Mouse (Mus musculus) liver, postnatal 0 days (tissue): Measurements from ENCODE around the gene Rex1bd. TPM values are rescaled to one million over a fixed set of nuclear protein-coding genes. Genes with fewer than 3 reads are reported as not detected.

Experiments
- ATAC-seq: fragments of 200-750 bp; cut with Nextera tagmentation; 2 replicates; pipeline ENCODE4 v1.8.0; 2017; ENCODE audit warnings: mild to moderate bottlenecking, moderate library complexity
- DNase-seq: peaks from one replicate; pipeline ENCODE4 v3.0.0-alpha.2; 2016
- H3K27ac ChIP-seq: fragments of 300-500 bp; sonication (generic); 2 replicates; pipeline ENCODE4 v1.5.1; 2014; ENCODE audit warnings: antibody characterized with exemption, moderate library complexity, mild to moderate bottlenecking, low read depth
- H3K27me3 ChIP-seq: fragments of 300-500 bp; sonication (generic); 2 replicates; pipeline ENCODE4 v1.6.1; 2014; ENCODE audit warnings: low read length, control low read depth, mixed read lengths; ENCODE audit not compliant: insufficient read depth
- H3K36me3 ChIP-seq: fragments of 300-500 bp; sonication (generic); replicated peaks from 2 replicates; pipeline ENCODE4 v1.6.1; 2014; ENCODE audit warnings: mild to moderate bottlenecking, control low read depth, low read length, moderate library complexity, mixed read lengths; ENCODE audit not compliant: insufficient read depth
- H3K4me1 ChIP-seq: fragments of 300-500 bp; sonication (generic); 2 replicates; pipeline ENCODE4 v1.6.1; 2014; ENCODE audit warnings: antibody characterized with exemption, mild to moderate bottlenecking, control low read depth; ENCODE audit not compliant: insufficient read depth
- H3K4me2 ChIP-seq: fragments of 300-500 bp; sonication (generic); 2 replicates; pipeline ENCODE4 v1.6.1; 2014; ENCODE audit warnings: low read depth, mild to moderate bottlenecking, low read length, moderate library complexity, mixed read lengths
- H3K4me3 ChIP-seq: fragments of 300-500 bp; sonication (generic); 2 replicates; pipeline ENCODE4 v1.5.1; 2014; ENCODE audit warnings: low read depth, low read length
- H3K9ac ChIP-seq: fragments of 300-500 bp; sonication (generic); replicated peaks from 2 replicates; pipeline ENCODE4 v1.6.1; 2014; ENCODE audit warnings: mild to moderate bottlenecking, moderate library complexity
- H3K9me3 ChIP-seq: fragments of 300-500 bp; sonication (generic); 2 replicates; pipeline ENCODE4 v1.6.1; 2016; ENCODE audit warnings: mild to moderate bottlenecking, control low read depth, low read length, mixed read lengths
- CTCF ChIP-seq: sonication (generic); IDR thresholded peaks from 2 replicates; pipeline ENCODE4 v1.5.1; 2016; ENCODE audit warnings: antibody characterized with exemption, low read depth
- EP300 ChIP-seq: IDR thresholded peaks from 2 replicates; pipeline ENCODE4 v1.6.1; 2016; ENCODE audit warnings: antibody characterized with exemption, low read depth, mild to moderate bottlenecking
- WGBS: fragments of 180-500 bp; shearing (Covaris S2); extraction: QIAGEN DNeasy Blood & Tissue Kit; methylation state at CpG from one replicate; pipeline ENCODE4 v1.1.7; 2014; ENCODE audit not compliant: insufficient replicate concordance; 5-methylcytosine and 5-hydroxymethylcytosine counted together
- polyA plus RNA-seq: library from polyadenylated mRNA; unstranded; fragments of >200 nt; fragmentation: Nextera tagmentation; extraction: Ambion mirVana; gene quantifications from 2 replicates; pipeline ENCODE4 v1.2.1, GENCODE M21; 2015

Gene Rex1bd
- polyA plus RNA-seq, 1 experiment from 2014 or later: 52.3 TPM

- Histone ChIP-seq H3K27me3 (peaks cover 61% of the 10 kb centered on the region), H3K4me2 (peak overlapping the region; percentile 67), H3K4me3 (peak overlapping the region; percentile 24), H3K9me3 (no peaks in the 10 kb centered on the region), H3K36me3 (no peaks in the 10 kb centered on the region), H3K9ac (peak overlapping the region; percentile 45), H3K27ac (no peak overlapping the region; the same call in 1 of the 2 replicates), H3K4me1 (peaks cover 26% of the 10 kb centered on the region)
- DNase-seq (peak; percentile 74), ATAC-seq (peak; percentile 59)
- peak; percentile 45; the same call in 1 of the 2 replicates for TF ChIP-seq EP300
- no peak for TF ChIP-seq CTCF
- WGBS: 12% methylated on average over 37 of the region's 39 CpGs
Measured at GRCm38 (mm10) chr8:70500386-70501301, 5.9 kb downstream of the Rex1bd start.

GRCm38 (mm10) chr8:70495771-70496062 is 10.8 kb downstream of the Rex1bd start:
- Histone ChIP-seq H3K36me3 (no peaks in the 10 kb centered on the region), H3K9me3 (no peaks in the 10 kb centered on the region), H3K4me3 (no peak overlapping the region), H3K27ac (no peak overlapping the region), H3K4me2 (no peak overlapping the region), H3K9ac (no peak overlapping the region), H3K27me3 (peaks cover 88% of the 10 kb centered on the region), H3K4me1 (peaks cover 15% of the 10 kb centered on the region)
- DNase-seq (no peak), ATAC-seq (no peak)
- TF ChIP-seq CTCF: no peak
- TF ChIP-seq EP300: no peak
- WGBS: 9% methylated on average over 12 of the region's 12 CpGs

- H3K4me1 ChIP-seq: peaks cover 10% of the 10 kb centered on the region; the same call in 1 of the 2 replicates
- no peak overlapping the region for H3K27ac ChIP-seq
- H3K4me2 ChIP-seq: no peak overlapping the region
- ATAC-seq: no peak
- no peaks in the 10 kb centered on the region for H3K9me3 ChIP-seq
- no peak for DNase-seq
- H3K27me3 ChIP-seq: peaks cover 89% of the 10 kb centered on the region
- TF ChIP-seq EP300 (no peak), CTCF (no peak)
- H3K4me3 ChIP-seq: no peak overlapping the region
- H3K36me3 ChIP-seq: no peaks in the 10 kb centered on the region
- no peak overlapping the region for H3K9ac ChIP-seq
- 3% methylated on average over 21 of the region's 21 CpGs for WGBS
Measured at GRCm38 (mm10) chr8:70495001-70495770, 11.4 kb downstream of the Rex1bd start.

GRCm38 (mm10) chr8:70494416-70494945 is 12.1 kb downstream of the Rex1bd start:
- no peak overlapping the region for H3K27ac ChIP-seq
- TF ChIP-seq CTCF (no peak), EP300 (no peak)
- ATAC-seq (no peak), DNase-seq (no peak)
- no peak overlapping the region for H3K4me2 ChIP-seq
- H3K9me3 ChIP-seq: no peaks in the 10 kb centered on the region
- peaks cover 7% of the 10 kb centered on the region for H3K4me1 ChIP-seq
- no peak overlapping the region for H3K9ac ChIP-seq
- no peak overlapping the region for H3K4me3 ChIP-seq
- H3K27me3 ChIP-seq: peaks cover 94% of the 10 kb centered on the region
- WGBS: 5% methylated on average over 24 of the region's 28 CpGs
- no peaks in the 10 kb centered on the region for H3K36me3 ChIP-seq

GRCm38 (mm10) chr8:70493692-70494415 is 12.7 kb downstream of the Rex1bd start:
- Histone ChIP-seq H3K27ac (no peak overlapping the region), H3K4me1 (peaks cover 12% of the 10 kb centered on the region), H3K27me3 (peaks cover 98% of the 10 kb centered on the region), H3K36me3 (no peaks in the 10 kb centered on the region), H3K4me3 (peak overlapping the region; percentile 32; the same call in 1 of the 2 replicates), H3K4me2 (no peak overlapping the region), H3K9ac (no peak overlapping the region), H3K9me3 (no peaks in the 10 kb centered on the region)
- WGBS: 1% methylated on average over 37 of the region's 47 CpGs
- DNase-seq: no peak
- ATAC-seq: no peak
- TF ChIP-seq CTCF: no peak
- TF ChIP-seq EP300: no peak
